Mouse (Mus musculus) liver, embryonic 15.5 days (tissue): Measurements from ENCODE around the gene Gper1. TPM values are rescaled to one million over a fixed set of nuclear protein-coding genes. Genes with fewer than 3 reads are reported as not detected.

Experiments
- ATAC-seq: fragments of 200-750 bp; cut with Nextera tagmentation; 2 replicates; pipeline ENCODE4 v1.8.0; 2017; ENCODE audit warnings: moderate number of reproducible peaks, mild to moderate bottlenecking, moderate library complexity; ENCODE audit not compliant: insufficient read depth
- H3K27ac ChIP-seq: fragments of 300-500 bp; sonication (generic); replicated peaks from 2 replicates; pipeline ENCODE4 v1.5.1; 2015; ENCODE audit warnings: mild to moderate bottlenecking, inconsistent platforms
- H3K27me3 ChIP-seq: fragments of 300-500 bp; sonication (generic); 2 replicates; pipeline ENCODE4 v1.6.1; 2015; ENCODE audit warnings: mild to moderate bottlenecking, inconsistent platforms
- H3K36me3 ChIP-seq: fragments of 300-500 bp; sonication (generic); replicated peaks from 2 replicates; pipeline ENCODE4 v1.6.1; 2015; ENCODE audit warnings: moderate library complexity, mild to moderate bottlenecking, inconsistent platforms
- H3K4me1 ChIP-seq: fragments of 300-500 bp; sonication (generic); replicated peaks from 2 replicates; pipeline ENCODE4 v1.6.1; 2015; ENCODE audit warnings: inconsistent platforms
- H3K4me2 ChIP-seq: fragments of 300-500 bp; sonication (generic); 2 replicates; pipeline ENCODE4 v1.6.1; 2015; ENCODE audit warnings: moderate library complexity, mild to moderate bottlenecking, inconsistent platforms
- H3K4me3 ChIP-seq: fragments of 300-500 bp; sonication (generic); replicated peaks from 2 replicates; pipeline ENCODE4 v1.5.1; 2015; ENCODE audit warnings: mild to moderate bottlenecking, inconsistent platforms
- H3K9ac ChIP-seq: fragments of 300-500 bp; sonication (generic); 2 replicates; pipeline ENCODE4 v1.6.1; 2015; ENCODE audit warnings: moderate library complexity, mild to moderate bottlenecking, inconsistent platforms
- H3K9me3 ChIP-seq: fragments of 300-500 bp; sonication (generic); replicated peaks from 2 replicates; pipeline ENCODE4 v1.6.1; 2016; ENCODE audit warnings: inconsistent platforms
- WGBS: fragments of 180-500 bp; shearing (Covaris S2); methylation state at CpG from one replicate; pipeline ENCODE4 v1.1.7; 2015; ENCODE audit warnings: mixed read lengths; ENCODE audit not compliant: insufficient replicate concordance; 5-methylcytosine and 5-hydroxymethylcytosine counted together
- polyA plus RNA-seq: library from polyadenylated mRNA; unstranded; fragments of >200 nt; fragmentation: Nextera tagmentation; extraction: Ambion mirVana; gene quantifications from 2 replicates; pipeline ENCODE4 v1.2.1, GENCODE M21; 2015

The Gper1 gene
- polyA plus RNA-seq, 1 experiment from 2014 or later = 0.14 TPM

- Histone ChIP-seq H3K4me3 (no peak overlapping the region), H3K36me3 (no peaks in the 10 kb centered on the region), H3K4me2 (no peak overlapping the region), H3K27ac (no peak overlapping the region), H3K27me3 (no peaks in the 10 kb centered on the region), H3K4me1 (peaks cover 8% of the 10 kb centered on the region; the same call in 1 of the 2 replicates), H3K9ac (no peak overlapping the region), H3K9me3 (no peaks in the 10 kb centered on the region)
- ATAC-seq = no peak
- WGBS = 69% methylated on average over 8 of the region's 8 CpGs
Measured at GRCm38 (mm10) chr5:139434940-139435339, 12.0 kb downstream of the Gper1 start.

DNA sequence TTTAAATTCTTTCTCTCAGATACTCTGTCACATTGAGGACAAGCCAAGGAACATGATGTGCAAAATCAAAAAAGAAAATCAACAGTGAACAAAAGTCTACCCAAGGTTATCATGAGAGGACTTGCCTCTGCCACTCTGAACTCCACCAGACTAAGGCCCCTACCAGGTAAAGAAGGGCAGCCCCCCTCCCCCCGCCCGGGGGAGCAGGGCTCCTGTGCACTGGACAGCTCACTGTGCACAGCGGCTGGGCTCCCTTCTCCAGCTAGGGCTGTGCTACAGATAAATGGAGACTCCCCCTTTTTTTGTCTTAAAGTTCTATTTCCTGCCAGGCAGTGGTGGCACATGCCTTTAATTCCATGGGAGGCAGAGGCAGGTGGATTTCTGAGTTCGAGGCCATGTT is 14.8 kb downstream of the Gper1 start:
- no peak overlapping the region for H3K4me2 ChIP-seq
- WGBS = 68% methylated on average over 4 of the region's 4 CpGs
- H3K9me3 ChIP-seq = no peaks in the 10 kb centered on the region
- no peak overlapping the region for H3K9ac ChIP-seq
- ATAC-seq = no peak
- peaks cover 8% of the 10 kb centered on the region; the same call in 1 of the 2 replicates for H3K4me1 ChIP-seq
- H3K36me3 ChIP-seq = no peaks in the 10 kb centered on the region
- no peak overlapping the region for H3K27ac ChIP-seq
- no peaks in the 10 kb centered on the region for H3K27me3 ChIP-seq
- H3K4me3 ChIP-seq = no peak overlapping the region

- Histone ChIP-seq H3K4me3 (no peak overlapping the region), H3K27me3 (no peaks in the 10 kb centered on the region), H3K9me3 (no peaks in the 10 kb centered on the region), H3K4me1 (peaks cover 6% of the 10 kb centered on the region; the same call in 1 of the 2 replicates), H3K36me3 (no peaks in the 10 kb centered on the region), H3K9ac (no peak overlapping the region), H3K4me2 (no peak overlapping the region), H3K27ac (no peak overlapping the region)
- no peak for ATAC-seq
- 84% methylated on average over 12 of the region's 12 CpGs for WGBS
Measured at GRCm38 (mm10) chr5:139438440-139438839, 15.5 kb downstream of the Gper1 start.

DNA sequence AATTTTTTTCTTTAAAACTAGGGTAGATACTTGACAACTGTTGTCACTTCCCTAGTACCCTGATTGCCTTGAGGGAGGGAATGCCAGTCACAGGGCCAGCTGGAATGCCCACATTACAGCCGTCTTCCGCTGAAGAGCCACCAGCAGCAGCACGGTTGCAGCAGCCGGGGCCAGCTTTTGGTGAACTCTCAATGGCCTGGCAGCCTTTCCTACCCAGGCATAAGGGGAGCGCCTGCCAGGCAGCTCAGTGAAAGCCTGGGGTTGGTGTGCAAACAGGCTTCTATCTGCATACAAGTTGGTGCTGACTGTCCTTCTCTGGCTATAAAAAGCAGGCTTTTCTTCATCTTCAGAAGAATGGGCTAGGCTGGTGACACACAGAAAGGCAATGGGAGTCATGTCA is 17.5 kb downstream of the Gper1 start:
- H3K4me2 ChIP-seq = no peak overlapping the region
- no peak overlapping the region for H3K9ac ChIP-seq
- no peaks in the 10 kb centered on the region for H3K4me1 ChIP-seq
- WGBS = 85% methylated on average over 5 of the region's 5 CpGs
- no peak for ATAC-seq
- H3K27ac ChIP-seq = no peak overlapping the region
- H3K36me3 ChIP-seq = no peaks in the 10 kb centered on the region
- no peaks in the 10 kb centered on the region for H3K9me3 ChIP-seq
- no peaks in the 10 kb centered on the region for H3K27me3 ChIP-seq
- no peak overlapping the region for H3K4me3 ChIP-seq

- Histone ChIP-seq H3K36me3 (no peaks in the 10 kb centered on the region), H3K9ac (no peak overlapping the region), H3K27ac (no peak overlapping the region), H3K4me2 (no peak overlapping the region), H3K4me1 (no peaks in the 10 kb centered on the region), H3K27me3 (no peaks in the 10 kb centered on the region), H3K4me3 (no peak overlapping the region), H3K9me3 (no peaks in the 10 kb centered on the region)
- no peak for ATAC-seq
- WGBS = 83% methylated on average over 11 of the region's 11 CpGs
Measured at GRCm38 (mm10) chr5:139440926-139441725, 18.2 kb downstream of the Gper1 start.

DNA sequence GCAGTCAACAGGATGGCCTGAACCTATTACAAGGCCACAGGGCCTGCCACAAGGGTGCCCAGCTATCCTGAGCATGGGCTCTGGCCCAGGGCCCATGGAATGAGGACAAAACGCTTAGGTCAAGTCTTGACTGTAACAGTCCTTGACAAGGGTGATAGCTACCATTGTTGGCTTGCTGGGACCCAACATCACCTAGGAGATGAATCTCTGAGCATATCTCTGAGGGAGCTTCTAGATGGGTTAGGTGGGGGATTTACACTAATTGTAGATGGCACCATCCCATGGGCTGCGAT is 18.7 kb downstream of the Gper1 start:
- Histone ChIP-seq H3K9me3 (no peaks in the 10 kb centered on the region), H3K4me3 (no peak overlapping the region), H3K4me1 (no peaks in the 10 kb centered on the region), H3K36me3 (no peaks in the 10 kb centered on the region), H3K27me3 (no peaks in the 10 kb centered on the region), H3K27ac (no peak overlapping the region), H3K4me2 (no peak overlapping the region), H3K9ac (no peak overlapping the region)
- no peak for ATAC-seq
- WGBS = 72% methylated on average over 2 of the region's 2 CpGs

GRCm38 (mm10) chr5:139442428-139442827 is 19.5 kb downstream of the Gper1 start:
- no peak for ATAC-seq
- H3K36me3 ChIP-seq = no peaks in the 10 kb centered on the region
- H3K4me3 ChIP-seq = no peak overlapping the region
- H3K27me3 ChIP-seq = no peaks in the 10 kb centered on the region
- H3K9me3 ChIP-seq = no peaks in the 10 kb centered on the region
- WGBS = 76% methylated on average over 12 of the region's 12 CpGs
- H3K9ac ChIP-seq = no peak overlapping the region
- no peaks in the 10 kb centered on the region for H3K4me1 ChIP-seq
- no peak overlapping the region for H3K27ac ChIP-seq
- H3K4me2 ChIP-seq = no peak overlapping the region

GRCm38 (mm10) chr5:139442962-139443361 is 20.0 kb downstream of the Gper1 start:
- no peaks in the 10 kb centered on the region for H3K27me3 ChIP-seq
- no peak overlapping the region for H3K4me3 ChIP-seq
- WGBS = 60% methylated on average over 4 of the region's 4 CpGs
- no peak overlapping the region for H3K4me2 ChIP-seq
- H3K36me3 ChIP-seq = no peaks in the 10 kb centered on the region
- no peak for ATAC-seq
- no peaks in the 10 kb centered on the region for H3K9me3 ChIP-seq
- no peak overlapping the region for H3K9ac ChIP-seq
- no peak overlapping the region for H3K27ac ChIP-seq
- H3K4me1 ChIP-seq = no peaks in the 10 kb centered on the region

GRCm38 (mm10) chr5:139445258-139445657 is 22.3 kb downstream of the Gper1 start:
- 72% methylated on average over 8 of the region's 8 CpGs for WGBS
- H3K9me3 ChIP-seq = no peaks in the 10 kb centered on the region
- no peak overlapping the region for H3K9ac ChIP-seq
- peaks cover 9% of the 10 kb centered on the region for H3K4me1 ChIP-seq
- H3K27ac ChIP-seq = no peak overlapping the region
- H3K27me3 ChIP-seq = no peaks in the 10 kb centered on the region
- no peak overlapping the region for H3K4me3 ChIP-seq
- H3K36me3 ChIP-seq = no peaks in the 10 kb centered on the region
- no peak for ATAC-seq
- H3K4me2 ChIP-seq = no peak overlapping the region

DNA sequence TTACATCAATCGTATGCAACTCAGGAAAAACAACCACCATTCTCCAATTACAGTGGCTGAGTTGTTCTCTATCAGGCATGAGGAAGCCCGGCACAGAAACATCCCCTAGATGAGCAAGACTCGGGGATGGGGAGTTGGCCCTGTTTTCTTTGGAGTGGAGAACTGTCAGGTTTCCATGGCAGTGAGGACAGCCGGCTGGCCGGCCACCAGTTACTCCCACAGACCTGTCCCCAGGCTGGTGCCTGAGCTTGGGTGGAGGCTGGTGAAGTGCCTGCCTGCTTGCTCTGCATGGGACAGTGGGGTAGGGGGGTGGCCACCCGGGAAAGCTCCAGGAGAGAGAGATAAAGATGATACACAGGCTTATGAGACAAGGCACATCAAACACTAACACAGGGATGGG is 25.1 kb downstream of the Gper1 start:
- H3K36me3 ChIP-seq = no peaks in the 10 kb centered on the region
- H3K27ac ChIP-seq = no peak overlapping the region
- no peak for ATAC-seq
- H3K4me3 ChIP-seq = no peak overlapping the region
- H3K27me3 ChIP-seq = no peaks in the 10 kb centered on the region
- no peak overlapping the region for H3K9ac ChIP-seq
- 65% methylated on average over 6 of the region's 6 CpGs for WGBS
- H3K9me3 ChIP-seq = no peaks in the 10 kb centered on the region
- H3K4me1 ChIP-seq = peaks cover 13% of the 10 kb centered on the region
- H3K4me2 ChIP-seq = no peak overlapping the region

GRCm38 (mm10) chr5:139449161-139449791 is 26.3 kb downstream of the Gper1 start:
- Histone ChIP-seq H3K27ac (peak overlapping the region; percentile 48; the same call in 1 of the 2 replicates), H3K4me3 (no peak overlapping the region)

More at GRCm38 (mm10) chr5:139449161-139449791, 26.3 kb downstream of the Gper1 start:
- ATAC-seq = peak; percentile 28; the same call in 1 of the 2 replicates
- H3K36me3 ChIP-seq = 0 out of 2 replicates have a peak, but pooled peaks cover 4% of the 10 kb centered on the region
- peaks cover 14% of the 10 kb centered on the region for H3K4me1 ChIP-seq
- H3K9ac ChIP-seq = no peak overlapping the region
- H3K9me3 ChIP-seq = no peaks in the 10 kb centered on the region
- WGBS = 26% methylated on average over 5 of the region's 5 CpGs
- no peak overlapping the region for H3K4me2 ChIP-seq
- H3K27me3 ChIP-seq = no peaks in the 10 kb centered on the region
